Mouse (Mus musculus) forebrain, embryonic 14.5 days (tissue): ENCODE measurements around the gene Sstr5. TPM values are rescaled to one million over a fixed set of nuclear protein-coding genes. Genes with fewer than 3 reads are reported as not detected.

ENCODE experiments used
- ATAC-seq: fragments of 200-750 bp; cut with Nextera tagmentation; 2 replicates; pipeline ENCODE4 v1.8.0; 2017; ENCODE audit warnings: mild to moderate bottlenecking, moderate library complexity
- DNase-seq: peaks from one replicate; pipeline ENCODE4 v3.0.0-alpha.2; 2015; ENCODE audit warnings: low spot score
- H3K27ac ChIP-seq: fragments of 300-500 bp; sonication (generic); 2 replicates; pipeline ENCODE4 v1.5.1; 2014; ENCODE audit warnings: low read depth, mild to moderate bottlenecking, control low read depth, low read length, moderate library complexity
- H3K27me3 ChIP-seq: fragments of 300-500 bp; sonication (generic); replicated peaks from 2 replicates; pipeline ENCODE4 v1.6.1; 2014; ENCODE audit warnings: low read length, control low read depth, mixed read lengths; ENCODE audit not compliant: control insufficient read depth, insufficient read depth
- H3K36me3 ChIP-seq: fragments of 300-500 bp; sonication (generic); 2 replicates; pipeline ENCODE4 v1.6.1; 2014; ENCODE audit warnings: low read length, control low read depth; ENCODE audit not compliant: control insufficient read depth, insufficient read depth
- H3K4me1 ChIP-seq: fragments of 300-500 bp; sonication (generic); 2 replicates; pipeline ENCODE4 v1.6.1; 2014; ENCODE audit warnings: antibody characterized with exemption, low read length, control low read depth; ENCODE audit not compliant: control insufficient read depth, insufficient read depth
- H3K4me2 ChIP-seq: fragments of 300-500 bp; sonication (generic); 2 replicates; pipeline ENCODE4 v1.6.1; 2014; ENCODE audit warnings: mild to moderate bottlenecking, control low read depth, low read length
- H3K4me3 ChIP-seq: fragments of 300-500 bp; sonication (generic); 2 replicates; pipeline ENCODE4 v1.5.1; 2014; ENCODE audit warnings: low read depth, low read length, control low read depth
- H3K9ac ChIP-seq: fragments of 300-500 bp; sonication (generic); 2 replicates; pipeline ENCODE4 v1.6.1; 2014; ENCODE audit warnings: mild to moderate bottlenecking, low read length, control low read depth, moderate library complexity
- H3K9me3 ChIP-seq: fragments of 300-500 bp; sonication (generic); replicated peaks from 2 replicates; pipeline ENCODE4 v1.6.1; 2016; ENCODE audit warnings: low read length, control low read depth, mixed read lengths; ENCODE audit not compliant: control insufficient read depth
- WGBS: fragments of 180-500 bp; shearing (Covaris S2); extraction: QIAGEN DNeasy Blood & Tissue Kit; methylation state at CpG from one replicate; pipeline ENCODE4 v1.1.7; 2014; 5-methylcytosine and 5-hydroxymethylcytosine counted together
- polyA plus RNA-seq: library from polyadenylated mRNA; unstranded; fragments of >200 nt; fragmentation: Nextera tagmentation; extraction: Ambion mirVana; gene quantifications from 2 replicates; pipeline ENCODE4 v1.2.1, GENCODE M21; 2014

The Sstr5 gene
- polyA plus RNA-seq, 1 experiment from 2014 or later = 0.13 TPM

GRCm38 (mm10) chr17:25447865-25448264 lies 49.2 kb downstream of the Sstr5 start:
- DNase-seq (no peak), ATAC-seq (no peak)
- peaks cover 3% of the 10 kb centered on the region; the same call in 1 of the 2 replicates for H3K4me1 ChIP-seq
- H3K4me2 ChIP-seq = no peak overlapping the region
- no peak overlapping the region for H3K27ac ChIP-seq
- 89% methylated on average over 12 of the region's 12 CpGs for WGBS
- H3K27me3 ChIP-seq = no peaks in the 10 kb centered on the region
- H3K9me3 ChIP-seq = no peaks in the 10 kb centered on the region
- H3K9ac ChIP-seq = no peak overlapping the region
- H3K36me3 ChIP-seq = no peaks in the 10 kb centered on the region
- H3K4me3 ChIP-seq = no peak overlapping the region

- ATAC-seq = no peak
- Histone ChIP-seq H3K27me3 (no peaks in the 10 kb centered on the region), H3K9ac (no peak overlapping the region), H3K4me1 (peaks cover 3% of the 10 kb centered on the region; the same call in 1 of the 2 replicates), H3K36me3 (no peaks in the 10 kb centered on the region), H3K4me3 (no peak overlapping the region), H3K4me2 (no peak overlapping the region), H3K27ac (no peak overlapping the region), H3K9me3 (no peaks in the 10 kb centered on the region)
- no peak for DNase-seq
- WGBS = 58% methylated on average over 3 of the region's 3 CpGs
These were observed 51.2 kb downstream of the Sstr5 start for GRCm38 (mm10) chr17:25445841-25446240.

- Histone ChIP-seq H3K4me3 (no peak overlapping the region), H3K4me1 (peaks cover 3% of the 10 kb centered on the region; the same call in 1 of the 2 replicates), H3K36me3 (no peaks in the 10 kb centered on the region), H3K4me2 (no peak overlapping the region), H3K27ac (no peak overlapping the region), H3K9ac (no peak overlapping the region), H3K9me3 (no peaks in the 10 kb centered on the region), H3K27me3 (no peaks in the 10 kb centered on the region)
- no peak for ATAC-seq
- no peak for DNase-seq
- WGBS = 66% methylated on average over 4 of the region's 4 CpGs
These were observed 52.0 kb downstream of the Sstr5 start for GRCm38 (mm10) chr17:25445074-25445473.

GRCm38 (mm10) chr17:25442889-25443288 lies 54.2 kb downstream of the Sstr5 start:
- Histone ChIP-seq H3K27ac (no peak overlapping the region), H3K4me3 (no peak overlapping the region), H3K36me3 (no peaks in the 10 kb centered on the region), H3K9ac (no peak overlapping the region), H3K27me3 (no peaks in the 10 kb centered on the region), H3K4me1 (peaks cover 3% of the 10 kb centered on the region; the same call in 1 of the 2 replicates), H3K9me3 (no peaks in the 10 kb centered on the region), H3K4me2 (no peak overlapping the region)
- ATAC-seq (no peak), DNase-seq (no peak)
- WGBS = 65% methylated on average over 3 of the region's 3 CpGs

GRCm38 (mm10) chr17:25441417-25441816 lies 55.7 kb downstream of the Sstr5 start:
- DNase-seq (no peak), ATAC-seq (no peak)
- no peak overlapping the region for H3K9ac ChIP-seq
- no peaks in the 10 kb centered on the region for H3K9me3 ChIP-seq
- WGBS = 80% methylated on average over 6 of the region's 6 CpGs
- H3K4me1 ChIP-seq = peaks cover 3% of the 10 kb centered on the region; the same call in 1 of the 2 replicates
- H3K27ac ChIP-seq = no peak overlapping the region
- no peak overlapping the region for H3K4me2 ChIP-seq
- H3K27me3 ChIP-seq = no peaks in the 10 kb centered on the region
- H3K4me3 ChIP-seq = no peak overlapping the region
- H3K36me3 ChIP-seq = no peaks in the 10 kb centered on the region

Other genes with a start within 250 kb of the Sstr5 start
- 4.8 and 9.7 TPM in 2 replicates for gene Baiap3, start 240.9 kb downstream of the Sstr5 start, polyA plus RNA-seq
- gene Ube2i, start 222.7 kb downstream of the Sstr5 start, polyA plus RNA-seq = 662 and 671 TPM in 2 replicates
- gene Prss34, start 198.9 kb downstream of the Sstr5 start, polyA plus RNA-seq = not detected in 2 replicates
- gene Prss28, start 188.6 kb downstream of the Sstr5 start, polyA plus RNA-seq = not detected in 2 replicates
- gene Prss29, start 178.6 kb downstream of the Sstr5 start, polyA plus RNA-seq = not detected in 2 replicates
- gene Tpsab1, start 151.7 kb downstream of the Sstr5 start, polyA plus RNA-seq = not detected in 2 replicates
- gene Tpsb2, start 131.0 kb downstream of the Sstr5 start, polyA plus RNA-seq = 0.25 TPM in 1 of 2 replicates, not detected in the other
- gene Tpsg1, start 128.0 kb downstream of the Sstr5 start, polyA plus RNA-seq = 0.48 and 1.1 TPM in 2 replicates
- 5.5 and 11.0 TPM in 2 replicates for gene Cacna1h, start 63.5 kb downstream of the Sstr5 start, polyA plus RNA-seq
- 1.2 and 1.4 TPM in 2 replicates for gene Tekt4, start 42.7 kb downstream of the Sstr5 start, polyA plus RNA-seq
- gene Sox8, start 73.4 kb upstream of the Sstr5 start, polyA plus RNA-seq = 17.6 and 20.8 TPM in 2 replicates
- gene Lmf1, start 81.8 kb upstream of the Sstr5 start, polyA plus RNA-seq = 18.8 and 19.1 TPM in 2 replicates
- 2.7 and 7.8 TPM in 2 replicates for gene Gng13, start 219.9 kb upstream of the Sstr5 start, polyA plus RNA-seq
- 7.1 and 8.6 TPM in 2 replicates for gene Chtf18, start 230.1 kb upstream of the Sstr5 start, polyA plus RNA-seq
- gene Rpusd1, start 230.4 kb upstream of the Sstr5 start, polyA plus RNA-seq = 26.6 and 28.9 TPM in 2 replicates
- gene Mslnl, start 238.8 kb upstream of the Sstr5 start, polyA plus RNA-seq = not detected in 2 replicates